Mouse (Mus musculus) NIH3T3 (cell line): ENCODE data around the gene Olfr847.

Source experiments
- DNase-seq: peaks from one replicate; pipeline ENCODE4 v3.0.0-alpha.2; 2012; ENCODE audit warnings: low read depth

Gene Olfr847

DNA sequence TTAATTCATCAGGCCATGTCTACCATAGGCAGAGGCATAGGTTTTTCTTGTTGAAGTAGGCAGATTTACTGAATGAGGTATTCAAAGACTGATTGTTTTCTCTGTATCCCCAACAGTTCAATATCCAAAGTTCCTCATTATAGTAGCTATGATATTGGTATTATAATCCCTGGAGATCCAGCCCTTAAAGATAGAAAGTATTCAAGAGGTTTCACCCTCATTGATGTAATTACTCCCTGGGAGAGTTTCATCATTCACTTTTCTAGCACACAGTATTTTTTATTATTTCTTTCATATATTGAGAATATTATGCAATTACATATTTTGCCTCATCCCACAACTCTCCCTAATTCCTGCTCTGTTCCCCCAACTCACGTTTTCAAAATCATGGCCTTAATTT is at the start of gene Olfr847:
Olfr847 (minus strand) TSS at position 101 of the 400 bp plus-strand sequence.
- no peak for DNase-seq

DNA sequence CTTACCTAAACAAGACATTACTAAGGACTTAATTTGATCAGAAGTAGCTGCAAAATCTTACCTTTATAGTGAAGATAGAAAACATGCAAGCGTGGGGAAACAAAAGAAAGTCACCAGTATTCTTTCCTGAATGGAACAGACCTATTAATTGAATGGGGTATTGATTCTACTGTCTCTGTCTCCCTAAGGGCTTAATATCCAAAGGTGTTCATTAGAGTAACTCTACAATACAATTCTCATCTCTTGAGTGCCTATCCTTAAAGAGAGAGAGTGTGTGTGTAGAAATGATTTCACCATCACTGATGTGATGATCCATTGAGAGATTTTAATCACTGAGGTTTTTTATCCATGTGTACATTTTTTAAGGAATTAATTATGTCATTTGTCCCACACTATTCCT is 14.6 kb downstream of the Olfr847 start, which contains the start of gene Olfr846:
Olfr846 (minus strand) TSS at position 101 of the 400 bp plus-strand sequence.
- no peak for DNase-seq

DNA sequence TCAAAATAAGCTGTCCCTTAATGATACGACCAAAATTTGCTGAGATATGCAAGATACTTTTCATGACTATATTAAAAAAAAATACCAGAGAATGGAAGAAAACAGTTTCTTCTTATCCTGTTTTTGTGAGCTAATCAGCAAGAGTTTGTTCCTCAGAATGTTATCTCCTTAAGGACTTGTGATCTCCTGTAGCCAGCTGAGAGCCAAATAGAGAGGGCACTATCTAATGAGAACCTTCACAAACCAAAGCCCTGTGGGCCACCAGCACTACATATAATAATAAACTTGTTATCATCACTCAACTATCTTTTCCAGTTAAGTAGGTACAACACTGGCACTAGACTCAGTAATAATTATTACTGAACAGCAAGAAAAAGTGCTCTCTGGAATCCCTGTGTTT is 42.3 kb downstream of the Olfr847 start, which contains the start of gene Olfr845:
Olfr845 (plus strand) TSS at position 301 of the 400 bp plus-strand sequence.
- no peak for DNase-seq
